Mouse (Mus musculus) liver, embryonic 14.5 days (tissue): ENCODE results near the gene Lrp3.
"Not testable (repeated sequence)": the region's sequence is repeated elsewhere in the genome, so short reads cannot be mapped to it uniquely, and the experiment has no call there.

Source experiments
- CTCF ChIP-seq: IDR thresholded peaks from 2 replicates; pipeline ENCODE4 v1.5.1; 2016; ENCODE audit warnings: antibody characterized with exemption, low read depth, control low read depth
- EP300 ChIP-seq: IDR thresholded peaks from 2 replicates; pipeline ENCODE4 v1.6.1; 2016; ENCODE audit warnings: antibody characterized with exemption, low read depth

DNA sequence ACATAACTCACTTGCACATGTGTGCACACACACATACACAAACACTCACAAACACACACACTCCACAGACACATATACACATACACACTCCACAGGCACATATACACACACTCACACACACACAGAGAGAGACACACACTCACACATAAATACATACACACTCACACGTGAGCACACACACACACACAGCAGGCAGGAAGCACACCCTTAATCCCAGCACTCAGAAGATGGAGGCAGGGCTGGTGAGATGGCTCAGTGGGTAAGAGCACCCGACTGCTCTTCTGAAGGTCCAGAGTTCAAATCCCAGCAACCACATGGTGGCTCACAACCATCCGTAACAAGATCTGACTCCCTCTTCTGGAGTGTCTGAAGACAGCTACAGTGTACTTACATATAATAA, 22.6 kb upstream of the Lrp3 start:
- TF ChIP-seq CTCF, EP300: not testable (repeated sequence)
